Mouse (Mus musculus) C2C12 (cell line): ENCODE results near the gene Zfp575. TPM values are rescaled to one million over a fixed set of nuclear protein-coding genes. Genes with fewer than 3 reads are reported as not detected.
A peak's percentile ranks its signal among the peaks of the same experiment; 100 is the strongest.

Experiments
- H3K27me3 ChIP-seq: one replicate; pipeline ENCODE4 v1.6.1; 2011; ENCODE audit not compliant: control insufficient read depth, insufficient read depth, insufficient read length
- H3K36me3 ChIP-seq: one replicate; pipeline ENCODE4 v1.6.1; 2011; ENCODE audit not compliant: control insufficient read depth, insufficient read depth
- H3K4me3 ChIP-seq: one replicate; pipeline ENCODE4 v1.5.1; 2011; ENCODE audit warnings: mild to moderate bottlenecking, control low read depth; ENCODE audit not compliant: poor library complexity, insufficient read depth, severe bottlenecking
- H3K79me2 ChIP-seq: one replicate; pipeline ENCODE4 v1.6.1; 2011; ENCODE audit not compliant: control insufficient read depth, insufficient read depth
- H3K79me3 ChIP-seq: one replicate; pipeline ENCODE4 v1.6.1; 2011; ENCODE audit warnings: low read depth, control low read depth
- H3ac ChIP-seq: one replicate; pipeline ENCODE3; 2011; ENCODE audit warnings: low read depth; ENCODE audit not compliant: control insufficient read depth, insufficient read length
- CEBPB ChIP-seq: IDR thresholded peaks from one replicate; pipeline ENCODE4 v1.6.1; 2011; ENCODE audit warnings: low read depth, mild to moderate bottlenecking, control low read depth, moderate library complexity
- CTCF ChIP-seq: IDR thresholded peaks from one replicate; pipeline ENCODE4 v1.5.1; 2011; ENCODE audit not compliant: control insufficient read depth, insufficient read depth, insufficient read length
- FOSL1 ChIP-seq: IDR thresholded peaks from one replicate; pipeline ENCODE4 v1.8.0; 2011; ENCODE audit warnings: mild to moderate bottlenecking, low read length; ENCODE audit not compliant: poor library complexity, insufficient read depth, severe bottlenecking
- MAX ChIP-seq: IDR thresholded peaks from one replicate; pipeline ENCODE4 v1.6.1; 2011; ENCODE audit warnings: mild to moderate bottlenecking, control low read depth
- MYOD1 ChIP-seq: IDR thresholded peaks from one replicate; pipeline ENCODE4 v1.6.1; 2011; ENCODE audit warnings: low read depth; ENCODE audit not compliant: control insufficient read depth, insufficient read length
- MYOG ChIP-seq: IDR thresholded peaks from one replicate; pipeline ENCODE4 v1.6.1; 2011; ENCODE audit not compliant: control insufficient read depth, insufficient read length; ENCODE audit errors: extremely low read depth
- USF1 ChIP-seq: IDR thresholded peaks from one replicate; pipeline ENCODE4 v1.6.1; 2011; ENCODE audit warnings: low read depth, mild to moderate bottlenecking, control low read depth, moderate library complexity
- polyA plus RNA-seq: library from polyadenylated mRNA; unstranded; fragments of >200 nt; fragmentation: generic; extraction: Trizol; gene quantifications from one replicate; pipeline ENCODE4 v1.2.1, GENCODE M21; 2012; ENCODE audit warnings: missing spikeins

Zfp575 gene
- polyA plus RNA-seq, 1 experiment = 0.35 TPM

- TF ChIP-seq CTCF (peak; percentile 73), USF1 (no peak)
- Histone ChIP-seq H3ac (no peak overlapping the region), H3K79me3 (no peaks in the 10 kb centered on the region), H3K79me2 (no peaks in the 10 kb centered on the region), H3K36me3 (peaks cover 8% of the 10 kb centered on the region), H3K4me3 (no peak overlapping the region), H3K27me3 (no peaks in the 10 kb centered on the region)
Measured at GRCm38 (mm10) chr7:24564607-24565265, 22.7 kb downstream of the Zfp575 start.

GRCm38 (mm10) chr7:24563837-24564206, 23.6 kb downstream of the Zfp575 start:
- no peak overlapping the region for H3ac ChIP-seq
- no peaks in the 10 kb centered on the region for H3K79me2 ChIP-seq
- no peaks in the 10 kb centered on the region for H3K27me3 ChIP-seq
- peaks cover 8% of the 10 kb centered on the region for H3K36me3 ChIP-seq
- no peaks in the 10 kb centered on the region for H3K79me3 ChIP-seq
- TF ChIP-seq CEBPB (no peak), MYOD1 (no peak), FOSL1 (no peak)
- H3K4me3 ChIP-seq = no peak overlapping the region

GRCm38 (mm10) chr7:24563191-24563836, 24.1 kb downstream of the Zfp575 start:
- Histone ChIP-seq H3K27me3 (no peaks in the 10 kb centered on the region), H3K79me2 (no peaks in the 10 kb centered on the region), H3K79me3 (no peaks in the 10 kb centered on the region), H3ac (no peak overlapping the region), H3K4me3 (no peak overlapping the region), H3K36me3 (peaks cover 8% of the 10 kb centered on the region)
- TF ChIP-seq CEBPB = no peak
- TF ChIP-seq MAX = no peak
- no peak for TF ChIP-seq CTCF
- TF ChIP-seq USF1 = no peak
- TF ChIP-seq MYOD1 = no peak
- no peak for TF ChIP-seq MYOG
- TF ChIP-seq FOSL1 = no peak

GRCm38 (mm10) chr7:24561450-24561849, 26.0 kb downstream of the Zfp575 start:
- TF ChIP-seq CEBPB (no peak), MYOG (no peak), MYOD1 (no peak), MAX (no peak), CTCF (no peak), USF1 (no peak), FOSL1 (no peak)
- peaks cover 6% of the 10 kb centered on the region for H3K36me3 ChIP-seq
- no peaks in the 10 kb centered on the region for H3K79me2 ChIP-seq
- no peak overlapping the region for H3K4me3 ChIP-seq
- no peaks in the 10 kb centered on the region for H3K79me3 ChIP-seq
- H3K27me3 ChIP-seq = no peaks in the 10 kb centered on the region
- H3ac ChIP-seq = no peak overlapping the region

GRCm38 (mm10) chr7:24555786-24556185, 31.7 kb downstream of the Zfp575 start:
- H3K4me3 ChIP-seq = no peak overlapping the region
- no peak overlapping the region for H3ac ChIP-seq
- peaks cover 10% of the 10 kb centered on the region for H3K36me3 ChIP-seq
- TF ChIP-seq MYOG = no peak
- TF ChIP-seq USF1 = no peak
- no peak for TF ChIP-seq CEBPB
- TF ChIP-seq MAX = no peak
- TF ChIP-seq FOSL1 = no peak
- no peak for TF ChIP-seq CTCF
- TF ChIP-seq MYOD1 = no peak
- no peaks in the 10 kb centered on the region for H3K27me3 ChIP-seq
- H3K79me3 ChIP-seq = peaks cover 3% of the 10 kb centered on the region
- no peaks in the 10 kb centered on the region for H3K79me2 ChIP-seq

GRCm38 (mm10) chr7:24551985-24552759, 35.3 kb downstream of the Zfp575 start:
- Histone ChIP-seq H3ac (no peak overlapping the region), H3K79me2 (peaks cover 22% of the 10 kb centered on the region), H3K27me3 (no peaks in the 10 kb centered on the region), H3K79me3 (peaks cover 5% of the 10 kb centered on the region), H3K36me3 (peaks cover 10% of the 10 kb centered on the region), H3K4me3 (no peak overlapping the region)
- TF ChIP-seq MYOD1 (no peak), MYOG (no peak), FOSL1 (no peak), CEBPB (no peak), MAX (no peak), CTCF (no peak), USF1 (no peak)
